Mouse (Mus musculus) lung, embryonic 16.5 days (tissue): ENCODE results near the gene C1ra. TPM values are rescaled to one million over a fixed set of nuclear protein-coding genes. Genes with fewer than 3 reads are reported as not detected.
"Not testable (repeated sequence)": the region's sequence is repeated elsewhere in the genome, so short reads cannot be mapped to it uniquely, and the experiment has no call there.

Experiments used
- ATAC-seq: fragments of 200-750 bp; cut with Nextera tagmentation; 2 replicates; pipeline ENCODE4 v1.8.0; 2017; ENCODE audit warnings: low read depth, mild to moderate bottlenecking, moderate library complexity
- H3K27ac ChIP-seq: fragments of 300-500 bp; sonication (generic); 2 replicates; pipeline ENCODE4 v1.5.1; 2014; ENCODE audit warnings: mild to moderate bottlenecking, control low read depth, low read length
- H3K27me3 ChIP-seq: fragments of 300-500 bp; sonication (generic); 2 replicates; pipeline ENCODE4 v1.6.1; 2014; ENCODE audit warnings: low read depth, low read length, mixed read lengths; ENCODE audit not compliant: control insufficient read depth, insufficient read depth
- H3K36me3 ChIP-seq: fragments of 300-500 bp; sonication (generic); 2 replicates; pipeline ENCODE4 v1.6.1; 2014; ENCODE audit warnings: low read length; ENCODE audit not compliant: control insufficient read depth, insufficient read depth
- H3K4me1 ChIP-seq: fragments of 300-500 bp; sonication (generic); replicated peaks from 2 replicates; pipeline ENCODE4 v1.6.1; 2014; ENCODE audit warnings: low read length, mixed read lengths; ENCODE audit not compliant: control insufficient read depth, insufficient read depth
- H3K4me2 ChIP-seq: fragments of 300-500 bp; sonication (generic); 2 replicates; pipeline ENCODE4 v1.6.1; 2014; ENCODE audit warnings: low read depth, low read length, control low read depth
- H3K4me3 ChIP-seq: fragments of 300-500 bp; sonication (generic); 2 replicates; pipeline ENCODE4 v1.5.1; 2014; ENCODE audit warnings: mild to moderate bottlenecking, low read length, control low read depth
- H3K9ac ChIP-seq: fragments of 300-500 bp; sonication (generic); 2 replicates; pipeline ENCODE4 v1.6.1; 2014; ENCODE audit warnings: low read length, control low read depth
- H3K9me3 ChIP-seq: fragments of 300-500 bp; sonication (generic); 2 replicates; pipeline ENCODE4 v1.6.1; 2016; ENCODE audit warnings: low read length; ENCODE audit not compliant: control insufficient read depth
- WGBS: fragments of 180-500 bp; shearing (Covaris S2); extraction: QIAGEN DNeasy Blood & Tissue Kit; methylation state at CpG from one replicate; pipeline ENCODE4 v1.1.7; 2014; 5-methylcytosine and 5-hydroxymethylcytosine counted together
- polyA plus RNA-seq: library from polyadenylated mRNA; unstranded; fragments of >200 nt; fragmentation: Nextera tagmentation; extraction: Ambion mirVana; gene quantifications from 2 replicates; pipeline ENCODE4 v1.2.1, GENCODE M21; 2015

Gene C1ra
- polyA plus RNA-seq, 1 experiment from 2014 or later = 6.0 TPM

GRCm38 (mm10) chr6:124527881-124528280 is 15.7 kb downstream of the C1ra start:
- Histone ChIP-seq H3K4me1 (no peaks in the 10 kb centered on the region), H3K27ac (no peak overlapping the region), H3K36me3 (no peaks in the 10 kb centered on the region), H3K9me3 (no peaks in the 10 kb centered on the region), H3K4me3 (no peak overlapping the region), H3K27me3 (no peaks in the 10 kb centered on the region), H3K4me2 (no peak overlapping the region), H3K9ac (no peak overlapping the region)
- WGBS = 49% methylated on average over 3 of the region's 3 CpGs
- no peak for ATAC-seq

- Histone ChIP-seq H3K9ac (no peak overlapping the region), H3K27ac (no peak overlapping the region), H3K4me3 (no peak overlapping the region), H3K36me3 (no peaks in the 10 kb centered on the region), H3K4me2 (no peak overlapping the region), H3K27me3 (no peaks in the 10 kb centered on the region), H3K4me1 (no peaks in the 10 kb centered on the region), H3K9me3 (no peaks in the 10 kb centered on the region)
- WGBS = 73% methylated on average over 8 of the region's 8 CpGs
- no peak for ATAC-seq
These were observed 18.9 kb downstream of the C1ra start for GRCm38 (mm10) chr6:124531077-124531476.

GRCm38 (mm10) chr6:124536125-124536829 is 24.1 kb downstream of the C1ra start:
- H3K36me3 ChIP-seq, H3K4me3 ChIP-seq, H3K27me3 ChIP-seq, H3K9ac ChIP-seq, H3K9me3 ChIP-seq, H3K27ac ChIP-seq, ATAC-seq, H3K4me2 ChIP-seq, H3K4me1 ChIP-seq: not testable (repeated sequence)
- WGBS = 56% methylated on average over 8 of the region's 8 CpGs

GRCm38 (mm10) chr6:124541176-124541575 is 29.0 kb downstream of the C1ra start:
- not testable (repeated sequence) for H3K27ac ChIP-seq, H3K4me3 ChIP-seq, H3K9me3 ChIP-seq, H3K4me1 ChIP-seq, H3K4me2 ChIP-seq, H3K27me3 ChIP-seq, H3K36me3 ChIP-seq, H3K9ac ChIP-seq, ATAC-seq
- 70% methylated on average over 2 of the region's 2 CpGs for WGBS

GRCm38 (mm10) chr6:124542284-124542683 is 30.1 kb downstream of the C1ra start, which contains the start of gene C1s1:
TSS of gene C1s1 (minus strand) at chr6:124542359.
- H3K4me1 ChIP-seq, H3K36me3 ChIP-seq, H3K4me3 ChIP-seq, H3K27ac ChIP-seq, H3K9ac ChIP-seq, H3K9me3 ChIP-seq, H3K27me3 ChIP-seq, H3K4me2 ChIP-seq: not testable (repeated sequence)
- peak; percentile 59 for ATAC-seq
- 0% methylated on average over 1 of the region's 1 CpGs for WGBS

- WGBS = 74% methylated on average over 5 of the region's 6 CpGs
These were observed 32.3 kb downstream of the C1ra start for GRCm38 (mm10) chr6:124544466-124544865.

GRCm38 (mm10) chr6:124545425-124545824 is 33.2 kb downstream of the C1ra start:
- no peak overlapping the region for H3K9ac ChIP-seq
- no peaks in the 10 kb centered on the region for H3K36me3 ChIP-seq
- no peak overlapping the region for H3K4me2 ChIP-seq
- no peak for ATAC-seq
- H3K4me3 ChIP-seq = no peak overlapping the region
- whole genome bisulfite sequencing = 77% methylated on average over 2 of the region's 2 CpGs
- no peaks in the 10 kb centered on the region for H3K4me1 ChIP-seq
- H3K27me3 ChIP-seq = no peaks in the 10 kb centered on the region
- no peak overlapping the region for H3K27ac ChIP-seq
- no peaks in the 10 kb centered on the region for H3K9me3 ChIP-seq

More at GRCm38 (mm10) chr6:124544466-124544865, 32.3 kb downstream of the C1ra start:
- Histone ChIP-seq H3K9ac (no peak overlapping the region), H3K36me3 (no peaks in the 10 kb centered on the region), H3K4me3 (no peak overlapping the region), H3K27ac (no peak overlapping the region), H3K27me3 (no peaks in the 10 kb centered on the region), H3K9me3 (no peaks in the 10 kb centered on the region), H3K4me1 (no peaks in the 10 kb centered on the region), H3K4me2 (no peak overlapping the region)
- ATAC-seq = no peak

- H3K9me3 ChIP-seq, H3K4me2 ChIP-seq, H3K36me3 ChIP-seq, H3K27ac ChIP-seq, H3K4me1 ChIP-seq, H3K9ac ChIP-seq, H3K4me3 ChIP-seq, ATAC-seq, H3K27me3 ChIP-seq: not testable (repeated sequence)
- WGBS = 100% methylated on average over 2 of the region's 3 CpGs
These were observed 35.8 kb downstream of the C1ra start for GRCm38 (mm10) chr6:124547979-124548378.

- WGBS = 86% methylated on average over 3 of the region's 3 CpGs
- H3K36me3 ChIP-seq = no peaks in the 10 kb centered on the region
- H3K4me3 ChIP-seq = no peak overlapping the region
- no peak overlapping the region for H3K27ac ChIP-seq
- no peaks in the 10 kb centered on the region for H3K27me3 ChIP-seq
- no peak overlapping the region for H3K4me2 ChIP-seq
- no peaks in the 10 kb centered on the region for H3K4me1 ChIP-seq
- ATAC-seq = no peak
- H3K9ac ChIP-seq = no peak overlapping the region
- peaks cover 8% of the 10 kb centered on the region; the same call in 1 of the 2 replicates for H3K9me3 ChIP-seq
These were observed 36.9 kb downstream of the C1ra start for GRCm38 (mm10) chr6:124549023-124549550.
